Mouse (Mus musculus) liver, embryonic 15.5 days (tissue): ENCODE data around the gene Zkscan16. TPM values are rescaled to one million over a fixed set of nuclear protein-coding genes. Genes with fewer than 3 reads are reported as not detected.
A peak's percentile ranks its signal among the peaks of the same experiment; 100 is the strongest.

Experiments
- ATAC-seq: fragments of 200-750 bp; cut with Nextera tagmentation; 2 replicates; pipeline ENCODE4 v1.8.0; 2017; ENCODE audit warnings: moderate number of reproducible peaks, mild to moderate bottlenecking, moderate library complexity; ENCODE audit not compliant: insufficient read depth
- H3K27ac ChIP-seq: fragments of 300-500 bp; sonication (generic); replicated peaks from 2 replicates; pipeline ENCODE4 v1.5.1; 2015; ENCODE audit warnings: mild to moderate bottlenecking, inconsistent platforms
- H3K27me3 ChIP-seq: fragments of 300-500 bp; sonication (generic); 2 replicates; pipeline ENCODE4 v1.6.1; 2015; ENCODE audit warnings: mild to moderate bottlenecking, inconsistent platforms
- H3K36me3 ChIP-seq: fragments of 300-500 bp; sonication (generic); replicated peaks from 2 replicates; pipeline ENCODE4 v1.6.1; 2015; ENCODE audit warnings: moderate library complexity, mild to moderate bottlenecking, inconsistent platforms
- H3K4me1 ChIP-seq: fragments of 300-500 bp; sonication (generic); replicated peaks from 2 replicates; pipeline ENCODE4 v1.6.1; 2015; ENCODE audit warnings: inconsistent platforms
- H3K4me2 ChIP-seq: fragments of 300-500 bp; sonication (generic); 2 replicates; pipeline ENCODE4 v1.6.1; 2015; ENCODE audit warnings: moderate library complexity, mild to moderate bottlenecking, inconsistent platforms
- H3K4me3 ChIP-seq: fragments of 300-500 bp; sonication (generic); replicated peaks from 2 replicates; pipeline ENCODE4 v1.5.1; 2015; ENCODE audit warnings: mild to moderate bottlenecking, inconsistent platforms
- H3K9ac ChIP-seq: fragments of 300-500 bp; sonication (generic); 2 replicates; pipeline ENCODE4 v1.6.1; 2015; ENCODE audit warnings: moderate library complexity, mild to moderate bottlenecking, inconsistent platforms
- H3K9me3 ChIP-seq: fragments of 300-500 bp; sonication (generic); replicated peaks from 2 replicates; pipeline ENCODE4 v1.6.1; 2016; ENCODE audit warnings: inconsistent platforms
- WGBS: fragments of 180-500 bp; shearing (Covaris S2); methylation state at CpG from one replicate; pipeline ENCODE4 v1.1.7; 2015; ENCODE audit warnings: mixed read lengths; ENCODE audit not compliant: insufficient replicate concordance; 5-methylcytosine and 5-hydroxymethylcytosine counted together
- polyA plus RNA-seq: library from polyadenylated mRNA; unstranded; fragments of >200 nt; fragmentation: Nextera tagmentation; extraction: Ambion mirVana; gene quantifications from 2 replicates; pipeline ENCODE4 v1.2.1, GENCODE M21; 2015

Gene Zkscan16
- polyA plus RNA-seq, 1 experiment from 2014 or later = 0.02 TPM

DNA sequence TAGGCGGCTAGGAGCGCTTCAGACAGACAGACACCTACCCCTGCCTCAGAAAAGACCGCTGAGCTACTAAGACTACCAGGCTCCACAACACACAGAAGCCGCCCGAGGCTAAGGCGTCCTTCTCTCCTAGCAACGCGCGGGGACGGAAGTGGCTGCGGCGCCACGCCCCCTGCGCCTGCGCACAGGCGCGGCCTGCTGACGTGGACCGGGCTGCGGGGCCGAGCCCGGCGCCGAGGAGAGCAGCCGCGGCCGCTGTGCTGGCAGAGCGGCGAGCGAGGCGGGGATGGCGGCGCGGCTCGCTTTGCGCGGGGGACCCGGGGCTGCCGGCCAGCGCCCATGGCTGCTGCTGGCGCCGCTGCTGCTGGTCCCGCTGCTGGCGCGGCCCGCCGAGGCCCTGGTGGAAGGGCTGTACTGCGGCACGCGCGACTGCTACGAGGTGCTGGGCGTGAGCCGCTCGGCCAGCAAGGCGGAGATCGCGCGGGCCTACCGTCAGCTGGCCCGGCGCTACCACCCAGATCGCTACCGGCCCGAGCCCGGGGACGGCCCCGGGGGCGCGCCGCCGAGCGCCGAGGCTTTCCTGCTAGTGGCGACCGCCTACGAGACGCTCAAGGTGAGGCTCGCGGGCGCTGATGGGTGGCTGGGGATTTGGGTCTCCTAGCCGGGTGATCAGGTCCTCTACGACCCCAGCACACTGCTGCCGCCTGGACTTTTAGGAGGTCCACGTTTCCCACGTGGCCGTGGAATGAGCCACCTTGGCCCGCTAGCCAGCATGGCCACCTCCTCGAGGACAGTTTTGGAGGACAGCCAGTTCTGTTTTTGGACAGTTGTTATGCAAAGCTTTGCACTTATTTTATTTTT lies 59.7 kb downstream of the Zkscan16 start, which contains the start of gene Gm20503:
Gene Gm20503, plus strand, starts transcription at position 263 of the 858 bp plus-strand sequence.
- no peaks in the 10 kb centered on the region for H3K27me3 ChIP-seq
- H3K4me2 ChIP-seq = peak within 1 kb of the TSS; percentile 98
- no peaks in the 10 kb centered on the region for H3K9me3 ChIP-seq
- peak within 1 kb of the TSS; percentile 89 for H3K27ac ChIP-seq
- under 1% methylated on average over 89 of the region's 89 CpGs for WGBS
- H3K36me3 ChIP-seq = no peaks in the 10 kb centered on the region
- peak within 1 kb of the TSS; percentile 92 for H3K4me3 ChIP-seq
- H3K9ac ChIP-seq = peak within 1 kb of the TSS; percentile 87
- peaks cover 54% of the 10 kb centered on the region for H3K4me1 ChIP-seq
- peak; percentile 98 for ATAC-seq

DNA sequence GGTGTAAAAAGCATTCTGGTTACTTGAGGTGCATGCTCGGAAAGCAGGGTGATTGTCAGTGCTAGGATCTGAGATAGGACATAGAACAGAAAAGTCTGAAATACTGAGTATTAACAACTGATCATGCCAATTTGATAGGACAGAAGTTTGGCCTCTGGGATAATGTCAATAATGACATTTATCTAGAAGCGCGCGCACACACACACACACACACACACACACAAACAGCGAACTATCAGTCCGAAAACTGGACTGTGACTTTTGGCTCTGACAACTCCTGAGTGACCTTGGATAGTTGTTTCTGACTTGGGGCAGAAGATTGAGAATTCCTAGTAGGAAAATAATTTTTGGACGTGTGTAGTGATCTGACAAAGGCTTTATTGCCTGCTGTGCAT lies 60.4 kb downstream of the Zkscan16 start:
- no peak for ATAC-seq

DNA sequence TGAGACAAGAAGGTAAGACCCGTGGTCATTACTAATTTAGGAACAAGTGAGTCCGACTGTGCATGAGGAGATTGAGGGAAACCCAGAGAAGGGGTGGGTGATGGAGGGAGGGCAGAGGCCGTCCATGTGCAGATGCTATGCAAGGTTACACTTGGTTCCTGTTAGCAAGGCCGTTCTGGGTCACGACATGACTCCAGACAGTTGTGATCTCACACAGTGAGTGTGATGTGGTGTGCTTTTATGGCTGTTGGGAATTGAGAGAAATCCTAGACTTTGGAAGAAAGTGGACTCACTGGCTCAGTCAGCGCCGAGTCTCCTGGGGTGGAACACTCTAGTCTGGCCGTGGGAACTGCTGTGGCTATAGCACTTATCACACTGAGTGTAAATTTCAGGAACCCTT lies 62.8 kb downstream of the Zkscan16 start:
- no peaks in the 10 kb centered on the region for H3K9me3 ChIP-seq
- no peaks in the 10 kb centered on the region for H3K36me3 ChIP-seq
- no peak overlapping the region for H3K4me2 ChIP-seq
- H3K9ac ChIP-seq = no peak overlapping the region
- no peak overlapping the region for H3K4me3 ChIP-seq
- ATAC-seq = no peak
- H3K27ac ChIP-seq = no peak overlapping the region
- WGBS = 50% methylated on average over 8 of the region's 8 CpGs
- no peaks in the 10 kb centered on the region for H3K27me3 ChIP-seq
- H3K4me1 ChIP-seq = peaks cover 71% of the 10 kb centered on the region

More for the DNA sequence above, 60.4 kb downstream of the Zkscan16 start:
- H3K27ac ChIP-seq = peak overlapping the region; percentile 89; the same call in 1 of the 2 replicates
- H3K36me3 ChIP-seq = no peaks in the 10 kb centered on the region
- H3K9me3 ChIP-seq = no peaks in the 10 kb centered on the region
- H3K9ac ChIP-seq = peak overlapping the region; percentile 87
- no peaks in the 10 kb centered on the region for H3K27me3 ChIP-seq
- H3K4me2 ChIP-seq = peak overlapping the region; percentile 98
- H3K4me1 ChIP-seq = peaks cover 56% of the 10 kb centered on the region
- peak overlapping the region; percentile 92 for H3K4me3 ChIP-seq
- 11% methylated on average over 7 of the region's 7 CpGs for WGBS

DNA sequence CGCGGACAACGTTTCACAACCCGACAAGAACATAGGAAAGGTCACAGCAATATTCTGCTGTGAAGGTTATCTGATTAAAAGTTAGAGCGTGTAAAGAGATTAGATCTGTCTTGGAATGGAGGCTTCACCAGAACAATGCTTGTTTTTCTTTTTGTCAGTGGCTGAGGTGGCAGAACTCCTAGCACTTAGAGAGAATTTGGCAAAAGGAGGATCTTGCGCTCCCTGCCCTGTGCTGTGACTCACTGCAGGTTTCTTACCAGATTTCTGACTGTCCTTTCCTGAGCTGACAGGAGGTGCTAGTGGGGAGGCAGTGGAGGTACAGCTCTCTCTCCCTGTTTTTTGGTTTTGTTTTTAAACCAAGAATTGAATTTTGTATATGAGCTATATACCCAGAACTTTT lies 63.6 kb downstream of the Zkscan16 start:
- no peak overlapping the region for H3K27ac ChIP-seq
- no peaks in the 10 kb centered on the region for H3K27me3 ChIP-seq
- 71% methylated on average over 6 of the region's 6 CpGs for WGBS
- no peak overlapping the region for H3K4me2 ChIP-seq
- no peak overlapping the region for H3K4me3 ChIP-seq
- no peaks in the 10 kb centered on the region for H3K9me3 ChIP-seq
- no peak for ATAC-seq
- H3K9ac ChIP-seq = no peak overlapping the region
- no peaks in the 10 kb centered on the region for H3K36me3 ChIP-seq
- H3K4me1 ChIP-seq = peaks cover 77% of the 10 kb centered on the region

Other genes with a start within 250 kb of the Zkscan16 start
- not detected in 2 replicates for gene Olfr267, start 155.9 kb upstream of the Zkscan16 start, polyA plus RNA-seq
- 14.3 and 14.7 TPM in 2 replicates for gene Ecpas, start 30.9 kb upstream of the Zkscan16 start, polyA plus RNA-seq
- gene Ptgr1, start 43.5 kb downstream of the Zkscan16 start, polyA plus RNA-seq = 12.4 and 15.1 TPM in 2 replicates
- gene Dnajc25, start 51.4 kb downstream of the Zkscan16 start, polyA plus RNA-seq = 4.9 and 6.2 TPM in 2 replicates
- gene Gm20503, start 59.6 kb downstream of the Zkscan16 start, polyA plus RNA-seq = 7.5 and 8.5 TPM in 2 replicates
- gene Gng10, start 91.5 kb downstream of the Zkscan16 start, polyA plus RNA-seq = 16.8 and 20.0 TPM in 2 replicates
- not detected in 2 replicates for gene AI481877, start 195.4 kb downstream of the Zkscan16 start, polyA plus RNA-seq
- 5.0 and 5.6 TPM in 2 replicates for gene Ugcg, start 245.6 kb downstream of the Zkscan16 start, polyA plus RNA-seq